Mouse (Mus musculus): Measurements from ENCODE around the gene Tmem43. TPM values are rescaled to one million over a fixed set of nuclear protein-coding genes. Genes with fewer than 3 reads are reported as not detected.

Tmem43 gene
- total and polyA plus RNA-seq, 2 experiments = 4.5 to 9.4 TPM

- Histone ChIP-seq H3K4me3 (ENCODE audit: insufficient read depth, low read depth, low read length) (no peak overlapping the region), H3K9ac (ENCODE audit: low read depth, low read length) (no peak overlapping the region), H3K36me3 (ENCODE audit: control insufficient read depth, insufficient read depth, low read length) (peaks cover 6% of the 10 kb centered on the region; the same call in 1 of the 2 replicates), H3K4me1 (ENCODE audit: control insufficient read depth, insufficient read depth, low read length) (peaks cover 7% of the 10 kb centered on the region), H3K27me3 (ENCODE audit: control insufficient read depth, insufficient read depth, low read length) (no peaks in the 10 kb centered on the region), H3K79me2 (ENCODE audit: control insufficient read depth, insufficient read depth, low read length) (peaks cover 4% of the 10 kb centered on the region; the same call in 1 of the 2 replicates), H3K27ac (replicated peaks; ENCODE audit: insufficient read depth, low read depth, low read length) (no peak overlapping the region)
- TF ChIP-seq POLR2A (IDR thresholded peaks at IDR 0.05; ENCODE audit: extremely low read depth, insufficient read depth, low read length) (no peak), CTCF (IDR thresholded peaks at IDR 0.05; ENCODE audit: low read depth, low read length) (no peak)
- no peak for DNase-seq (ENCODE audit: extremely low read depth, low read depth, low spot score)
- WGBS = 93% methylated on average over 2 of the region's 2 CpGs
Observed at GRCm38 (mm10) chr6:91476541-91476940, 3.0 kb downstream of the Tmem43 start.

GRCm38 (mm10) chr6:91483371-91483770 lies 9.9 kb downstream of the Tmem43 start:
- no peaks in the 10 kb centered on the region for H3K4me1 ChIP-seq (ENCODE audit: control insufficient read depth, insufficient read depth, low read length)
- H3K36me3 ChIP-seq (ENCODE audit: control insufficient read depth, insufficient read depth, low read length) = peaks cover 18% of the 10 kb centered on the region
- H3K4me3 ChIP-seq (ENCODE audit: insufficient read depth, low read depth, low read length) = no peak overlapping the region
- 91% methylated on average over 2 of the region's 2 CpGs for WGBS
- H3K27ac ChIP-seq (replicated peaks; ENCODE audit: insufficient read depth, low read depth, low read length) = no peak overlapping the region
- no peak for DNase-seq (ENCODE audit: extremely low read depth, low read depth, low spot score)
- TF ChIP-seq POLR2A (IDR thresholded peaks at IDR 0.05; ENCODE audit: extremely low read depth, insufficient read depth, low read length) (no peak), CTCF (IDR thresholded peaks at IDR 0.05; ENCODE audit: low read depth, low read length) (no peak)
- H3K9ac ChIP-seq (ENCODE audit: low read depth, low read length) = no peak overlapping the region
- H3K27me3 ChIP-seq (ENCODE audit: control insufficient read depth, insufficient read depth, low read length) = no peaks in the 10 kb centered on the region
- H3K79me2 ChIP-seq (ENCODE audit: control insufficient read depth, insufficient read depth, low read length) = no peaks in the 10 kb centered on the region

- Histone ChIP-seq H3K27ac (replicated peaks; ENCODE audit: insufficient read depth, low read depth, low read length) (no peak overlapping the region), H3K36me3 (ENCODE audit: control insufficient read depth, insufficient read depth, low read length) (peaks cover 23% of the 10 kb centered on the region), H3K4me3 (ENCODE audit: insufficient read depth, low read depth, low read length) (no peak overlapping the region), H3K4me1 (ENCODE audit: control insufficient read depth, insufficient read depth, low read length) (peaks cover 3% of the 10 kb centered on the region; the same call in 1 of the 2 replicates), H3K9ac (ENCODE audit: low read depth, low read length) (no peak overlapping the region), H3K27me3 (ENCODE audit: control insufficient read depth, insufficient read depth, low read length) (no peaks in the 10 kb centered on the region), H3K79me2 (ENCODE audit: control insufficient read depth, insufficient read depth, low read length) (no peaks in the 10 kb centered on the region)
- peak; percentile 45 for DNase-seq (ENCODE audit: extremely low read depth, low read depth, low spot score)
- TF ChIP-seq POLR2A (IDR thresholded peaks at IDR 0.05; ENCODE audit: extremely low read depth, insufficient read depth, low read length) (no peak), CTCF (IDR thresholded peaks at IDR 0.05; ENCODE audit: low read depth, low read length) (no peak)
- 86% methylated on average over 15 of the region's 15 CpGs for WGBS
Observed at GRCm38 (mm10) chr6:91486736-91487453, 13.4 kb downstream of the Tmem43 start.

GRCm38 (mm10) chr6:91488496-91489212 lies 15.2 kb downstream of the Tmem43 start:
- DNase-seq (ENCODE audit: extremely low read depth, low read depth, low spot score) = peak; percentile 75
- H3K36me3 ChIP-seq (ENCODE audit: control insufficient read depth, insufficient read depth, low read length) = peaks cover 23% of the 10 kb centered on the region
- H3K79me2 ChIP-seq (ENCODE audit: control insufficient read depth, insufficient read depth, low read length) = no peaks in the 10 kb centered on the region
- H3K27me3 ChIP-seq (ENCODE audit: control insufficient read depth, insufficient read depth, low read length) = no peaks in the 10 kb centered on the region
- TF ChIP-seq POLR2A (IDR thresholded peaks at IDR 0.05; ENCODE audit: extremely low read depth, insufficient read depth, low read length) = no peak
- TF ChIP-seq CTCF (IDR thresholded peaks at IDR 0.05; ENCODE audit: low read depth, low read length) = no peak
- peaks cover 3% of the 10 kb centered on the region; the same call in 1 of the 2 replicates for H3K4me1 ChIP-seq (ENCODE audit: control insufficient read depth, insufficient read depth, low read length)
- H3K4me3 ChIP-seq (ENCODE audit: insufficient read depth, low read depth, low read length) = no peak overlapping the region
- H3K27ac ChIP-seq (replicated peaks; ENCODE audit: insufficient read depth, low read depth, low read length) = no peak overlapping the region
- no peak overlapping the region for H3K9ac ChIP-seq (ENCODE audit: low read depth, low read length)
- WGBS = 63% methylated on average over 9 of the region's 9 CpGs

- H3K4me3 ChIP-seq (ENCODE audit: insufficient read depth, low read depth, low read length) = no peak overlapping the region
- peaks cover 3% of the 10 kb centered on the region; the same call in 1 of the 2 replicates for H3K4me1 ChIP-seq (ENCODE audit: control insufficient read depth, insufficient read depth, low read length)
- WGBS = 92% methylated on average over 10 of the region's 10 CpGs
- H3K27me3 ChIP-seq (ENCODE audit: control insufficient read depth, insufficient read depth, low read length) = no peaks in the 10 kb centered on the region
- peaks cover 23% of the 10 kb centered on the region for H3K36me3 ChIP-seq (ENCODE audit: control insufficient read depth, insufficient read depth, low read length)
- no peak for TF ChIP-seq CTCF (IDR thresholded peaks at IDR 0.05; ENCODE audit: low read depth, low read length)
- no peak for TF ChIP-seq POLR2A (IDR thresholded peaks at IDR 0.05; ENCODE audit: extremely low read depth, insufficient read depth, low read length)
- H3K27ac ChIP-seq (replicated peaks; ENCODE audit: insufficient read depth, low read depth, low read length) = no peak overlapping the region
- H3K9ac ChIP-seq (ENCODE audit: low read depth, low read length) = no peak overlapping the region
- H3K79me2 ChIP-seq (ENCODE audit: control insufficient read depth, insufficient read depth, low read length) = no peaks in the 10 kb centered on the region
- no peak for DNase-seq (ENCODE audit: extremely low read depth, low read depth, low spot score)
Observed at GRCm38 (mm10) chr6:91489872-91490271, 16.4 kb downstream of the Tmem43 start.
